Mouse (Mus musculus) liver, adult 2 months (tissue): ENCODE measurements around the gene Cfd.

Source experiments
- CTCF ChIP-seq: fragments of 200-500 bp; IDR thresholded peaks from 2 replicates; pipeline ENCODE4 v1.5.1; 2011; ENCODE audit warnings: low read depth, low read length, control low read depth
- POLR2A ChIP-seq: fragments of 200-500 bp; IDR thresholded peaks from 2 replicates; pipeline ENCODE4 v1.6.1; 2011; ENCODE audit warnings: low read length, control low read depth; ENCODE audit not compliant: insufficient read depth; ENCODE audit errors: extremely low read depth

- TF ChIP-seq CTCF (peak; percentile 45), POLR2A (no peak)
Measured at GRCm38 (mm10) chr10:79900951-79901410, 10.3 kb downstream of the Cfd start.
